Mouse (Mus musculus) thymus, postnatal 25 days (tissue): ENCODE measurements around the gene Smtn.

ENCODE experiments used
- DNase-seq: peaks from one replicate; pipeline ENCODE4 v3.0.0; 2022

Gene Smtn

DNA sequence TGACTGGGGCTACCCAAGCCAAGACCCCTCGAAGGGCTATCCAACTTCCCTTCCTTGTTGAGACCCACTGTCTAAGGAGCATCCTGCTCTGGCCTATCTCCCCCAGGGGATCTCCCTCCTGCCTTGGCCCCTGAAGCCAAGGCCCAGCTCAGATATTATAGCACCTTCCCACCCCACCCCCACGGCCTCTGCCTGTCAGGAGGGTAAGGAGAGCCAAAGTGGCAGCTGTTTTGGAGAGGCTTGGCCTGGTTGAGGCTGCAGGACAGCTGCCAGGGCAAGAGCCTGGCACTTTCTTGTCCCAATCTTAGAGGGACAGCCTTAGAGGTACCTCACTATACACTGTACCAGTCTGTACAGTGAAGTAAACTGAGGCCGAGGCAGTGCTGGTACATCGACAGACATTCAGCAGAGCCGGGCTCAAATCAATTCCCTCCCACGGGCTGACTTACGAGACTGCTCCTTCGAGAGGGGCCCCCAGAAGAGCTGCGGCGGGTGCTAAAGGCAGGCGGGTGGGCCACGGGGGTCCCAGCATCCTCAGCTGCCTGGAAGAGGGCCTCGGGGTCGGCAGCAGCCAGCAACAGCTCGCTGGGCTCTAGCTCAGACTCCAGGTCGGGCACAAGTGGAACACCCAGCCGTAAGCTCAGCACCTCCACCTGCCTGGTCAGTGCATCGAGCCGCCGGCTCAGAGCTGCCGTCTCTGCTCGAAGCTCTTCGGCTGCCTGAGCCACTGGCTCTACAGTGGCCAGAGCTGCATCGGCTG lies 13.3 kb downstream of the Smtn start:
- DNase-seq = no peak

GRCm38 (mm10) chr11:3526207-3526606 lies 14.2 kb downstream of the Smtn start:
- DNase-seq = no peak

GRCm38 (mm10) chr11:3525560-3525959 lies 14.9 kb downstream of the Smtn start:
- no peak for DNase-seq

GRCm38 (mm10) chr11:3523840-3524582 lies 16.4 kb downstream of the Smtn start:
- no peak for DNase-seq

GRCm38 (mm10) chr11:3522285-3523000 lies 18.0 kb downstream of the Smtn start:
- no peak for DNase-seq

DNA sequence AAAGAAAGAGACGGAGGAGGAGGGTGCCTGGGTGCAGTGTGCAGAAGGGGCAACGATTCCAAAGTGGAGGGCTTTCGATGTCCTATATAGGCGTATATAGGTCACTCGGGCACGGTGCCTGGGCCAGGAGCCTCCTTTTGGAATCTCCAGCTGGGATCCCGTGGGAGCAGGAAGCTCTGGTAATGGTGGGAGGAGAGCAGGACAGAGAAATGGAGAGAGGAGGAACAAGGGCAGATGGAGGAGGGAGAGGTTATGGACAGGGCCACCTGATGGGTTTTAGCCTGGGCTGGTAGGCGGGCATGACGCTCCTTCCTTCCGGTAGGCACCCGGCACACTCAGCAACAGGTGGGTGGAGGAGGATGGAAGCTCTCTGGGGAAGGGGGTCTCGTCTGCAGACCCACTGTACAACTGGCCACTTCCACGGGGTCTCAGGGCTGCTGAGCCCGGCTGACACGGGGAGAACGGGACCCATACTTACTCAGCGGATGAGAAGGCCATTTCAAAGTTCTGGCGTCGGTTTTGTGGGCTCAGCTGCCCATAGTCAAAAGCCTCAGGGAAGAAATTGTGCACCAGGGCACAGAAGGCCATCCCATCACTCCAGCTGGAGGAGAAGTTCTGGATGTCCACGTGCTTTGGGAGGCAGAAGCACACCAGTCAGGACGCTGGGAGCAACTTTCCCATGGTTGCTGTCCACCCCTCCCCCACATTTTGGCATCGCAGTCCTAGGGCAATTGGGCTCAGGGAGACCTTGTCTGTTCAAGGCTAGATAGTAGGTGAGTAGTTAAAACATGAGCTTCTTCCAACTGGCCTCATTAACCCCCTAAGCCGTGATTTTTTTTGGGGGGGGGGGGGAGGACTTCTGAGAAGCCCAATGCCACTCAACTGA lies 18.8 kb downstream of the Smtn start:
- no peak for DNase-seq

DNA sequence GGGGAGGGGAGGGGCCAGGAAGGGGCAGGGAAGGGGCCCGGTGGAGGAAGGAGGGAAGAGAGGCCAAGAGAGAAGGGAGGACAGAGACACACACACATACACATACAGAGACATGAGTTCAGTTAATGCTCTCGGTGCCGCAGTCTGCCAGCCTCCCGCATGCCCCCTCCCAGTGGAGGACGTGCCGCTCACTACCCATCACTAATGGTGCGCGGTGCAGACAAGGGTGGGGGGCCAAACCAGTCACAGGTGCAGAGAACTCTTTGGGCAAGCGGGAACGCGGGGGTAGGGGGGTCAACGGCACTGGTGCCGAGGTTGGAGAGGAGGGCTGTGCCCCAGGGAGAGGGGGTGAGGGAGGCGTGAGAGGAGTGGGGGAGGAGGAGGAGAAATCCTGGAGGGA lies 19.5 kb downstream of the Smtn start:
- DNase-seq = no peak

DNA sequence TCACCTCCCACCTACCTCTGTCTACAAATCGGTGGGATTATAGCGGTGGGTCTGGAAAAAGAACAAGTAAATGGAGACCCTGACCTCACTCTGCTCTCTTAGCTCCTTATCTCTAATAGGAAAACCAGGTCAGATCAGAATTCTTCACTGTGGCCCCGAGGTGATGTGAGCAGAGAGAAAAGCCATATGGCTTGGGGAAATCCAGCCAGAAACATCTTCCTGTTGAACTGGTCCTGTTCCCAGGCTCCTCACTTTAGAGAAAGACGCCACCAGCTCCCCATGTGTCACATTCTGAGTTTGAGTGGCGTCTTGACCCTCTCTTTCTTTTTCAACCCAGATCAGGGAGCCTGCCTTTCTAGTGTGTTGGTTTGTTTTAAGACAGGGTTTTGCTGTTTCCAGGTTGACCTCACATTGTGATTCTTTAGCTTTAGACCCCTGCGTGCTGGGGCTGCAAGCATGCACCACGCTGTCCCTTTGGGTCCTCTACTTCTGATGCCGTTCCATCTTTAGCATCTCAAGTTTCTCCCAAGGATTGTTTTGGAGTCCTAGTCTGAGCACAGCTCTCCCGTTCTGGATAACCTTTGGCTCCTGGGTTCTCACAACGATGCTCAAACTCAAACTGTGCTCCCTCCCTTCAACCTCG lies 20.5 kb downstream of the Smtn start:
- no peak for DNase-seq

GRCm38 (mm10) chr11:3519051-3519726 lies 21.2 kb downstream of the Smtn start:
- DNase-seq = no peak

DNA sequence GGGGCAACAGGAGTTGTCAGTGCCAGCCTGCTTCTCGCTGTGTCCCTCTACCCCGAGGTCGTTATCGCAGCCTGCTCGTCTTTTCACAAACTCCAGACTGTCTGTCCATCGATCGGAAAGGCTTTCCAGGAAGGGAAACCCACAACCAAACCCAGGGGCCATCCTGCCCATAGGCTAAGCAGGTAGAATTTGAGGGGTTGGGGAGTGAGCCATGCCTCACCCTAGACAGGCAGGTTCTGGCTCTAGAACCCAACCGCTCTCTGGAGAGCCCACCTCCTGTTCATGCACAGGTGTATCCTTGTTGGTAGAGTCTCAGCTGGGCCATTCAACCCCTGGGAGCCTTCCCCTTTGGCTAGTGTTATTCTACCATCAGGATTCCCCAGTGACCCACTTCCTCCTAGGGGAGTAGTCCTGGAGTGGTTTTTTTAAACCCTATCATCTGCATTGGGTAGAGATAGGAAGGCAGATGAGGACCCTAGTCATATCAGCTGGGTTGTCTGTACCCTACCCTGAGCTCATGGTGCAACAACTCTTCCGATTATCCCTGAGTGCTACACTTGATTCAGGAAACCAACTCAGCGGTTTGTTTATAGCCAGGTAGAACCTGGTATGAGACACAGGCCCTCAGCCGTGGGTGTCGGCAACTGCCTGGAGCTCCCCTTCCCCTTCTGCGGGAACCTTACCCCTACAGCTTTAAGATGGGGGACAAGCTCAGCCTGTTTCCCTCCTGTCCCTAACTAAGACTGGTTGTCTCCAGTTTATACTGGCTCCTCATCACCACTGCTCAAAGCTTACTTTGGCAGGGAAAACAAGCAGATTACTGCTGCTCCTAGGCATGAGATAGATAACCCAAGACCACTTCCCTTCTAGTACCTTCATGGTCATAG lies 22.3 kb downstream of the Smtn start:
- no peak for DNase-seq

DNA sequence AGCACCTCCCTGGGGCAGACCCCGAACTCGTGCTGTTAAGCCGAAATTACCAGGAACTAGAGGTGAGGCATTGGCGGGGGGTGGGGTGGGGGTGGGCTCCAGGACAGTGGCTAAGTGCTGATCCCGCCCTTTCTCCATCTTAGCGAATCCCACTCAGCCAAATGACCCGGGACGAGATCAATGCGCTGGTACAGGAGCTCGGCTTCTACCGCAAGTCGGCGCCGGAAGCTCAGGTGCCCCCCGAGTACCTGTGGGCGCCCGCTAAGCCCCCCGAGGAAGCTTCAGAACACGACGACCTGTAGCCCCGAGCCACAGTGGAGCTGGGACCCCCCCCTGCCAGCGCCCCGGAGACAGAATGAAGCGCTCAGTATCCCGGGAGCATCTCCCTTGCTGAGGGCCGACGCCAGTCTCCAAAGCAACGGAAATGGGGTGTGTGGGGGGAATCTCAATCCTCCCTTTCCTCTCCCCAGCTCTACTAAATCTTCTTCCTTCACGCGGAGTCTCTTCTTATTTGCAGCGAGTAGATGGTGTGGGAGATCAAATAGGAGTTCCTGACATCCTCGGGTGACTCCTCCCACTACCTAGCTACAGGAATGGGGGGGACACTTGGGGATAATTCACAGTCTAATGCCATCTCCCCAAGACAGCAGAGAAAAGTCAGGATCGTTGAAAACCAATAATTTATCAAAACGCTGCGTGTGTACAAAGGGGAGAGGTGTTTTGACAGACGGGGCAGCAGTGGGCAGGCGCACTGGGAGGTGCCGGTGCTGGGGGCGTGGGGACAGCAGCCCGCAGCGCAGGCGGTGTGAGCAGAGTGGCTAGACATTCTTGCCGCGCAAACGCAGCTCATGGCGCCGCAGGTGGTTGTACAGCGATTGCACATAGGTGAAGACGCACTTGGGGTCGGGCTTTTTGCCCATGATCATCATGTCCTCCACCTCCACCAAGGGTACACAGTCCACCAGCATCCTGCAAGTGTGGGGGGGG lies 23.3 kb downstream of the Smtn start:
- peak; percentile 15 for DNase-seq

DNA sequence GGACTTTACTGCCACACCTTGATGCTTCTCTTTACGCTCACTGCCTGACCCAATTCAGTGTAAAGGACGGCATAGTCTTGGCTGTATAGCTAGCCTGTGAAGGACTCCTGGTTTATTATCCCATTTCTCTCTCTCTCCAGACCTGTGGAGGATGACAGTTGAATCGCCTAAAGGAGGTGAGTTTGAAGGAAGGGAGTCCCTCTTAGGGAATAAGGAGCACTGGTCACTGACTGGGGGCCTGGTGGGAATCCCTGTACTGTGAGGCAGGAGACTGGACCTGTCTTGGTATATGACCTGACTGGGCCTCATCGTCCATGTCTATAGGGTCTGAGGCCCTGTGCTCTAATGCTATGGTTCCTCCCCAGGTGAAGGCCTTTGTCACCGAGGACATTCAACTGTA lies 24.3 kb downstream of the Smtn start:
- no peak for DNase-seq

- DNase-seq = no peak
Measured at GRCm38 (mm10) chr11:3515637-3516036, 24.8 kb downstream of the Smtn start.

GRCm38 (mm10) chr11:3515216-3515615 lies 25.2 kb downstream of the Smtn start:
- DNase-seq = no peak

DNA sequence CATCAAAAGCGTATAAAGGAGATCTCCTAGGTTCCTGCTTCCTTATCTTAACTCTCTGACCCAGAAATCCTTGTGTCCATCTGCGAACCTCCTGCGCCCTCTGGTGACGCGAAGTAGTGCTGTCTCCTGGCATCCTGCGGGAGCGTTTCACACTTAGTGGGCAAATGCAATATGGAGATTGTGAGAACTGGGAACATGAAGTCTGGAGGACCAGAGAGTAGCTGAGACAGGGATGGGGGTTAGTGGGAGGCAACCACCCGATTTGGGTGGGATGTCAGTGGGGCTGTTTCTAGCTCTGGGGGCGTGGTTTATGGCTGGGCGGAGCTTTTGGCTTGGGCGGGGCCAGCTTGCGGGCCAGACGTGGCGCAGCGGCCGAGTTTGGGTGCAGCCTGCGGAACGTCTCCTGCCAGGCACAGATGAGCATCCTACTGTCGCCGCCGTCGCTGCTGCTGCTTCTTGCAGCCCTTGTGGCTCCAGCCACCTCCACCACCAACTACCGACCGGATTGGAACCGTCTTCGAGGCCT lies 25.8 kb downstream of the Smtn start, which contains the start of gene Selenom:
Gene Selenom, plus strand, starts transcription at position 156 of the 526 bp plus-strand sequence.
- DNase-seq = peak; percentile 84

DNA sequence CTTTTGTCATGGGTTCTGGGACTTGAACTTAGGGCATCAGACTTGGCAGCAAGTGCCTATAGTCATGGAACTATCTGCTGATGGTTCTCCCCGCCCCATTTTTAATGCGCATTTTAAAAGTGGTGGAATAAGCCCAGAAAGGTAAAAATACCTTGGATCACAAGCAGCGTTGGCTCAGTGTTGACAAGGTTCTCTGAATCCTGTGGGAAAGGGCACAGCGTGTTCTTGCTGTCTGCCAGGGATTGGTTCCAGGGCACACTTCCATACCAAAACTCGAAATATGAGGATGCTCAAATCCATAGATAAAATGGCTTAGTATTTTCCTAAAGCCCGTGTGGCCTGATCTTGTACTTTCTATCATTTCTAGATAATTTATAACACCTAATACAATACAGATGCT lies 27.1 kb downstream of the Smtn start:
- no peak for DNase-seq

GRCm38 (mm10) chr11:3510321-3510720 lies 30.1 kb downstream of the Smtn start:
- no peak for DNase-seq

DNA sequence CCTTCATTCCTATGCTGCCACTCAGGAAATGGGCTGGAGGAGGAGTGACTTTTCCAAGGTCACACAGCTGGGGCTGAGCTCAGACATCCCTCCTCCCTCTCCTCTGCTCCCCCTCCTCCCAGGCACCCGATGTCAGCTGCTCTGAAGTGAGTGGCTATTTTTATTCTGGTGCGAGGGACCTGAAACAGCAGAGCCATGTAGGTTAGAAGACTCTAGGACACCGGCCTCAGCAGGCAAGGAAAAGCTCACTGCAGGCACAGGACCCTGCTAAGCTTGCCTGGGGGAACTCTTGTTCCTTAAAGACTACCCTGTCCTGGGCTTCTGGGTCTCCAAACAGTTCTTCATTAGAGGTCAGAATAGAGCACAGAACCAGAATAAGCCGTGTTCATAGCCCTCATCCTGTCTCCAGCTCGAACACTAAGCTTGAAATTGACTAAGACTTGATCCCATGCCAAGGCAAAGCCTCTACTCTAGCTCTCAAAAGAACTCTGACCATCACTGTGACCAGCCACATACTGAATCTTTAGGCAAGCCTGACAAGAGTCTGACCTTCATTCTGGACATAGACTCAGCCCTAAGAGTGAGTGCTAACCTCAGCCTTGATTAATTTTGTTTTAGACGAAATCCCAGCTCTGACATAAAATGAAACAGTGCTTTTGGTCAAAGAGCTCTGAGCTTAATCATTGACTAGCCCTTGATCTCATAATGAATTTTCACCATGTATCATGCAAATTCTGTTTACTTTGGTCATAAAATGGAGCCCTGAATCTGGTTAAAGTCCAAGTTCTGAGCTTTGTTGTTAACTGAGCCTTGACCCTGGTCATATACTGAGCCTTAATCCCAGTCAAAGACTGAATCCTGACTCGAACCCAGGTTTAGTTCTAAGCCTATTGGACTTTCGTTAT lies 31.0 kb downstream of the Smtn start:
- DNase-seq = no peak
